Mouse (Mus musculus): ENCODE data around the gene Cst3. TPM values are rescaled to one million over a fixed set of nuclear protein-coding genes. Genes with fewer than 3 reads are reported as not detected.

The Cst3 gene
- polyA plus RNA-seq, 1 experiment from 2014 or later = 419 TPM

DNA sequence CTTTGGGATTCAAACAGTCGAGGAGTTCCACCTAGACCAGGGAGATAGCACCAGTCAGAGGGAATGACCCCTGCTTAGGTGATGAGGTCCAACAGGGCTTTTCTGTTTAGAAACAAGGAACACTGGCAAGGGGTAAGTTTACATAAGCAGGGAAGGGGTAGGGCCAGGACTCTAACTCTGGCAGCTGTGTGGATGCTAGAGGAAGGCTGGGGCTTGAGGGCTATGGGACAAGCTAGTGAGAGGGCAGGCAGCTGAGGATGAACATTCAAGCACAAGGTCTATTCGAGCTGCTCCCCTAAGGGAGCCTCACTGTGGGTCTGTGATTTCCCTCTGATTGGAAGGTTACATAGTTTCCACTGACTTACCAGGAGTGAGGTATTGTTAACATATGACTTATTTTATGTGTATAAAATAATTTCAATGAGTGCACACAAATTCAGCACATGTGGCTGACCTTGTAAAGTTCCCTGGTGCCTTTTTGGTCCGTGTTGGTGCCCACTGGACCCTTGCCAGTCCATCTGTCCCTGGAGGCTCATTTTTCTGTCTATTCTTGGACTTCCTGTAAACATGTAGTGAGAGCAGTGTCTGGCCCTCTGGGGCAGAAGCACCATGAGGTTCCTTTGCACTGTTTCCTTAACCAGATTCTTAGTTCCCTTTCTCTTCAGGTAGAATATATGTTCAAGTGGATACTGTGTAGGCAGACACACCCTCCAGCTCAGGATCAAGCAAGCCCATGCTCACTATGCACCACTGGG is 1.7 kb upstream of the Cst3 start:
- Histone ChIP-seq H3K4me1 (peaks cover 28% of the 10 kb centered on the region), H3K9ac (no peak overlapping the region), H3K4me3 (no peak overlapping the region), H3K4me2 (no peak overlapping the region), H3K9me3 (replicated peaks) (no peaks in the 10 kb centered on the region), H3K27ac (no peak overlapping the region), H3K27me3 (no peaks in the 10 kb centered on the region), H3K36me3 (ENCODE audit: poor library complexity, severe bottlenecking) (peaks cover 11% of the 10 kb centered on the region)
- no peak for ATAC-seq
- WGBS = 61% methylated on average over 3 of the region's 3 CpGs

DNA sequence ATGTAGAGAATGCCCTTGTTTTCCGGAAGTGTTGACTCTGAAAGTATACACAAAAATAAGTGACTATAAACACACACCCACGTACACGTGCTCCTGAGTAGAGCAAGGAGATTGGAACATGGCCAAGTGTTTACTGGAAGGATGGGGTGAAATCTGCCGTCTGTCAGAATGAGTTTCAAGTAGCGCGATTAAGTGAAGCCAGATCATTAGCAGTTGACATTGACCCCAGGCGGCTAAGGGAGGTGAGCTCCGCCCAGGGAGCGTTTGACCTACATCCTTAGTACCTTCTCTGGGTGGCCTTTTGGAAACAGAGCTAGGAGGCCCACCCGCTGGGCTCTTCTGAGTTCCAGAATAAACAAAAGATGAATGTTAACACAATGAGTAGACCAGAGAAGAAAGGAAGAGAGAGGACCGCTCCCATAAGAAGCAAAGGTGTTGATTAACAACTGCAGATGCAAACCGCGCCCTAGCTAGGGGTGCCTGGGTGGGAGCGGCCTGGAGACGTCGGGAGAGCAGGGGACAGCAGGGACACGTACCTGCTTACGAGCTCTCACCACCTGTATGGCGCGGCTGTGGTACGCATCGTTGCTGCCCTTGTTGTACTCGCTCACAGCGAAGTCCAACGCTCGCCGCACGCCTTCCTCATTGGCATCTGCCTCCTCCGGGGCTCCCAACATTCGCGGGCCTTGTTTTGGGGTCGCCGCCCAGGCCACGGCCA is 716 bp downstream of the Cst3 start:
- Histone ChIP-seq H3K4me2 (peak overlapping the region; percentile 87), H3K36me3 (ENCODE audit: poor library complexity, severe bottlenecking) (peaks cover 30% of the 10 kb centered on the region), H3K4me1 (peaks cover 30% of the 10 kb centered on the region), H3K27ac (peak overlapping the region; percentile 88), H3K27me3 (no peaks in the 10 kb centered on the region), H3K9me3 (replicated peaks) (no peaks in the 10 kb centered on the region), H3K4me3 (peak overlapping the region; percentile 90), H3K9ac (peak overlapping the region; percentile 89)
- peak; percentile 71 for ATAC-seq
- 1% methylated on average over 34 of the region's 34 CpGs for WGBS

DNA sequence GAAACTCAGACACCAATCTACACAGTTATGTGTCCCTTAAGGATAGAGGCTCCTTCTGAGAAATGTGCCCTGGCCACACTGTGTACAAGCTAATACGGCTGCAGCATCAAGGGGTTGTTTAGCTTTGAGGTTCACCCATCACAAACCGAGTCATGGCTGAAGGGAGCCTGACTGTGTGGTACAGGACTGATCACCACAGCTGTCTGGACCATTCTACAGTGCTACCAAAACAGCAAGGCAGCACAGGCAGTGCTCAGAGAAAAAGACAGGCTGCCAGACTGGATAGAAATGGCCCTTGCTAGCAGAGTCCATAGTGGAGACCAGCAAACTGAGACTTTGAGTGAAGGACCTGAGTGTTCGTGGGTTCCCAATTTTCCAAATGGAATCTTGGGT is 1.3 kb downstream of the Cst3 start:
- 46% methylated on average over 3 of the region's 3 CpGs for WGBS
- peaks cover 30% of the 10 kb centered on the region for H3K36me3 ChIP-seq (ENCODE audit: poor library complexity, severe bottlenecking)
- H3K4me2 ChIP-seq = peak overlapping the region; percentile 87
- H3K4me3 ChIP-seq = peak overlapping the region; percentile 90
- peak overlapping the region; percentile 89 for H3K9ac ChIP-seq
- peak; percentile 3; the same call in 1 of the 2 replicates for ATAC-seq
- peaks cover 30% of the 10 kb centered on the region for H3K4me1 ChIP-seq
- H3K9me3 ChIP-seq (replicated peaks) = no peaks in the 10 kb centered on the region
- H3K27me3 ChIP-seq = no peaks in the 10 kb centered on the region
- H3K27ac ChIP-seq = no peak overlapping the region

DNA sequence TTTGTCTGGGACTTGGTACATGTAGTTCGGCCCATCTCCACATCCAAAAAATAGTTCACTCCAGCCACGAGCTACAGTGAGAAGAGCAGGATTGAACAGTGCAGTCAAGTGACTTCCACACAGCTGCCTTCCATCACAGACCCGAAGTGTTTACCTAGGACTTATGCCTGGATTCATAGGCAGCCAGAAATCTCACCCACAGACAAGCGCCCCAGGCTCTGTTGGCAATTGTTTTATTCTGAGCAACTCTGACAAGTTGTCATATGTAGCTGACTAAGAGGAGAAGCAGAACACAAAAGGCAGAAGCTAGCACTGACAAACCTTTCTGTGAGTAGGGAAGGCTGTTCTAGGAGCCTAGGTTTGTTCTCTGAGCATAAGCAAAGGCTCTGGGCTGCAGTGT is 2.6 kb downstream of the Cst3 start:
- no peaks in the 10 kb centered on the region for H3K9me3 ChIP-seq (replicated peaks)
- ATAC-seq = no peak
- peak overlapping the region; percentile 89 for H3K9ac ChIP-seq
- peaks cover 30% of the 10 kb centered on the region for H3K4me1 ChIP-seq
- no peaks in the 10 kb centered on the region for H3K27me3 ChIP-seq
- H3K27ac ChIP-seq = no peak overlapping the region
- 81% methylated on average over 4 of the region's 4 CpGs for WGBS
- peak overlapping the region; percentile 87 for H3K4me2 ChIP-seq
- peaks cover 30% of the 10 kb centered on the region for H3K36me3 ChIP-seq (ENCODE audit: poor library complexity, severe bottlenecking)
- H3K4me3 ChIP-seq = peak overlapping the region; percentile 90

DNA sequence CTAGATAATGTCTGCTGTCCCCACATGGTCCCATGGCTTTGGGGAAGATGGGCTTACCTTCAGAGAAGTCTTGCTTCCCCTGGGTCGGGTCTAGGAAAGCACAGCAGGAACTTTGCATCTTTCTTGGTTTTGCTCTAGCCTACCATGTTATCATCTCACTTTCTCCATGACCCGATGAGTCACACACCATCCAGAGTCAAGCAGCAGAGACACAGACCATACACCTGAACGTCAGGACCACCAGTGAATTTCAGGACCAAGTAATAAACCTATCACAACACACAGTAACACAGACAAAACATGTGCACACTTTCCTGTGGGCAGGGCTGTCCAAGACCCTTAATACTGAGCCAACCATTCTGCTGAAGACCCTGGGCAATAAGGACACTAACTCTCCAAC is 5.0 kb downstream of the Cst3 start:
- H3K27ac ChIP-seq = no peak overlapping the region
- peaks cover 26% of the 10 kb centered on the region for H3K4me1 ChIP-seq
- H3K9ac ChIP-seq = no peak overlapping the region
- no peak overlapping the region for H3K4me3 ChIP-seq
- no peak for ATAC-seq
- H3K4me2 ChIP-seq = no peak overlapping the region
- no peaks in the 10 kb centered on the region for H3K9me3 ChIP-seq (replicated peaks)
- 95% methylated on average over 3 of the region's 3 CpGs for WGBS
- peaks cover 30% of the 10 kb centered on the region for H3K36me3 ChIP-seq (ENCODE audit: poor library complexity, severe bottlenecking)
- H3K27me3 ChIP-seq = no peaks in the 10 kb centered on the region

DNA sequence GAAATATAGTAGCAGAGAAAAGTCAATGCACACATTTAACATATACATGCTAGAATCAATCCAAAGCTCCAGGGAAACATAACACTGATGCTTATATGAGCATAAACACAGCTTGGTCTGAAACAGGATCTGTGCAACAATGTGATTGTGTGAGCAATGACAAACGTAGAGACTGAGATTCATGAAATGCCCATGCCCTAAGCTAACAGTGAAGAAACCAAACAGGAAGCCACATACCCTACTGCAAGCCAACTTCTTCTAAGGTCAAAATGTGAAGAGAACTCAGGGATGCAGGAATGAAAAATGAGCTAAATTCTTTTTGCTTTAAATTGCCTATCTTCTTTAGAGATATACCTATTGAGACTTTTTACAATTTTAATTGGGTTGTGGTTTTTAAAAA is 6.5 kb downstream of the Cst3 start:
- Histone ChIP-seq H3K9me3 (replicated peaks) (no peaks in the 10 kb centered on the region), H3K4me2 (no peak overlapping the region), H3K9ac (no peak overlapping the region), H3K27ac (no peak overlapping the region), H3K27me3 (no peaks in the 10 kb centered on the region), H3K36me3 (ENCODE audit: poor library complexity, severe bottlenecking) (peaks cover 30% of the 10 kb centered on the region), H3K4me1 (peaks cover 20% of the 10 kb centered on the region), H3K4me3 (no peak overlapping the region)
- no peak for ATAC-seq
- WGBS = 84% methylated on average over 1 of the region's 1 CpGs

DNA sequence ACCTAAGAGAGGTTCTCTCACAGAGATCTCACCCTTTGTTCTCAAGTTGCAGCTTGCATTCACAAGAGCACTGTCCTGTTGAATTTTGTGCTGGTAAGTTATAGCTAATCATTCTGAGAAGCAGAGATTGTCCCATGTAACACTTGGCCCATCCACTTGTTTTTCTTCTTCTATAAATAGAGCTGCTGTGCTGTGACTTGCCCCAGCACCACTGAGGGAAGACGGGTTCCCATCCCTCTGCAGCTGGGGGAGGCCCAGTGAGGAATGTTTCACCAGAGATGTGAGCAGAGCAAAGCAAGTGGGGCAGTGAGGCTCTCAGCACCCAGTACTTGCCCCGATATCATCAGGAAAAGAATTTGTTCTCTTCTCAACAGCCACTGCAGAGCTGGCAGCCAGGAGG is 10.5 kb downstream of the Cst3 start, which contains the start of gene 9230104L09Rik:
9230104L09Rik (minus strand) TSS at position 73 of the 400 bp plus-strand sequence.
- 77% methylated on average over 2 of the region's 2 CpGs for WGBS
- ATAC-seq = no peak
- no peak within 1 kb of the TSS for H3K4me3 ChIP-seq
- H3K9ac ChIP-seq = no peak within 1 kb of the TSS
- H3K4me1 ChIP-seq = no peaks in the 10 kb centered on the region
- no peak within 1 kb of the TSS for H3K27ac ChIP-seq
- H3K36me3 ChIP-seq (ENCODE audit: poor library complexity, severe bottlenecking) = no peaks in the 10 kb centered on the region
- no peak within 1 kb of the TSS for H3K4me2 ChIP-seq
- no peaks in the 10 kb centered on the region for H3K9me3 ChIP-seq (replicated peaks)
- H3K27me3 ChIP-seq = no peaks in the 10 kb centered on the region

DNA sequence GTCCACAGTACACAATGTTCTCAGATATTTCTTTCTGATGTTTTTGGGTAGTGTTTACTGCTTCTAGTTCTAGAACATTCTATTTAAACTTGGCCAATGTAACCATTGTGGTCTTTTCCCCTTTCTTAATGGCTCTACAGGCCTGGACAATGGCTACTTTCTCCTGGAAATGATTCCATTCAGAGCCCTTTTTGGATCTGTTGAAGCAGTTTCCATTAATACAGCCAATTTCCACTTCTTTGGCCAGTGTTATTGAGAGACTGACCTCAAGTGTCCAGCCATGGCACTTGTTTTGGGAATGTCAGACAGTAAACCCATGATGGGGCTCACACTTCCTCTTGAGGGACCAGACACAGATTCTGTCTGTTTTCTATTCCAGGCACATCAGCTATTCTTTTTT is 13.8 kb downstream of the Cst3 start:
- Histone ChIP-seq H3K9ac (no peak overlapping the region), H3K27me3 (no peaks in the 10 kb centered on the region), H3K4me3 (no peak overlapping the region), H3K4me1 (peaks cover 3% of the 10 kb centered on the region; the same call in 1 of the 2 replicates), H3K4me2 (no peak overlapping the region), H3K9me3 (replicated peaks) (no peaks in the 10 kb centered on the region), H3K36me3 (ENCODE audit: poor library complexity, severe bottlenecking) (no peaks in the 10 kb centered on the region), H3K27ac (no peak overlapping the region)
- no peak for ATAC-seq

DNA sequence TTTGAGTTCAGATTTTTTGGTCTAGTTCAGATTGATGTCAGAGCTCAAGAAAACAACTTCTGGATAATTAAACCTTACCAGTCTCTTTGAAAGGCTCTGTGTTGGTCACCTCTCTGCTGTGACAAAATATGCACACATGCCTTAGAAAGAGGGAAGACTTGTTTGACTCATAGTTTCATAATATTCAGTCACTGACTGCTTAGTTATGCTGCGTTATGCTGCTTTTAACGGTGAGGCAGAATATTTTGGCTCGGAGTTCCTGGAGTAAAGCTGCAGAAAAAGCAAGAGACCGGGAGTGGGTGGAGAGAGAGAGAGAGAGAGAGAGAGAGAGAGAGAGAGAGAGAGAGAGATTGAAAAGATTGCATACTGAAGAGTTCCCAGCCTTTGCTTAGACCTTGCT is 14.5 kb downstream of the Cst3 start:
- ATAC-seq = no peak
- WGBS = 88% methylated on average over 4 of the region's 4 CpGs

DNA sequence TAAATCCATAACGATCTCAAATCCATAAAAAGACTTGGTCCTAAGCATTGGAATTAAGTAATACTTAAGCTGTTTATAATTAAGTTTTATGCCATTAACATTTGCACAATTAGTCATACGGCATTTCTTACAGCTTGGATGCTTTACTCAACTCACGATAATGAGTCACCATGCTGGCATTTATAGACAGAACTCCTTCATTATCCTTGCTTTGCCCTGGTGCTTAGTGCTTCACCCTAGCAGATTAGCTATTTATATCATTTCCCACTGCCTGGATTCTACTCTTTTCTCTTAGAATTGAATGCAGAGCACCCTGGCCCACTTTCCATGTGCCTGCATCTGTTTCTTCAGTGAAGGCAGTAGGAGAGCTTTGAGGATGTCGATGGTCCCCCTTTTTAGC is 18.0 kb downstream of the Cst3 start:
- Histone ChIP-seq H3K9ac (no peak overlapping the region), H3K4me3 (no peak overlapping the region), H3K27me3 (no peaks in the 10 kb centered on the region), H3K4me1 (peaks cover 3% of the 10 kb centered on the region; the same call in 1 of the 2 replicates), H3K36me3 (ENCODE audit: poor library complexity, severe bottlenecking) (no peaks in the 10 kb centered on the region), H3K9me3 (replicated peaks) (no peaks in the 10 kb centered on the region), H3K4me2 (no peak overlapping the region), H3K27ac (no peak overlapping the region)
- no peak for ATAC-seq
- 55% methylated on average over 4 of the region's 4 CpGs for WGBS

More for the DNA sequence above, 14.5 kb downstream of the Cst3 start:
- Histone ChIP-seq H3K9ac (no peak overlapping the region), H3K4me3 (no peak overlapping the region), H3K9me3 (replicated peaks) (no peaks in the 10 kb centered on the region), H3K4me1 (peaks cover 3% of the 10 kb centered on the region; the same call in 1 of the 2 replicates), H3K4me2 (no peak overlapping the region), H3K36me3 (ENCODE audit: poor library complexity, severe bottlenecking) (no peaks in the 10 kb centered on the region), H3K27ac (no peak overlapping the region), H3K27me3 (no peaks in the 10 kb centered on the region)

DNA sequence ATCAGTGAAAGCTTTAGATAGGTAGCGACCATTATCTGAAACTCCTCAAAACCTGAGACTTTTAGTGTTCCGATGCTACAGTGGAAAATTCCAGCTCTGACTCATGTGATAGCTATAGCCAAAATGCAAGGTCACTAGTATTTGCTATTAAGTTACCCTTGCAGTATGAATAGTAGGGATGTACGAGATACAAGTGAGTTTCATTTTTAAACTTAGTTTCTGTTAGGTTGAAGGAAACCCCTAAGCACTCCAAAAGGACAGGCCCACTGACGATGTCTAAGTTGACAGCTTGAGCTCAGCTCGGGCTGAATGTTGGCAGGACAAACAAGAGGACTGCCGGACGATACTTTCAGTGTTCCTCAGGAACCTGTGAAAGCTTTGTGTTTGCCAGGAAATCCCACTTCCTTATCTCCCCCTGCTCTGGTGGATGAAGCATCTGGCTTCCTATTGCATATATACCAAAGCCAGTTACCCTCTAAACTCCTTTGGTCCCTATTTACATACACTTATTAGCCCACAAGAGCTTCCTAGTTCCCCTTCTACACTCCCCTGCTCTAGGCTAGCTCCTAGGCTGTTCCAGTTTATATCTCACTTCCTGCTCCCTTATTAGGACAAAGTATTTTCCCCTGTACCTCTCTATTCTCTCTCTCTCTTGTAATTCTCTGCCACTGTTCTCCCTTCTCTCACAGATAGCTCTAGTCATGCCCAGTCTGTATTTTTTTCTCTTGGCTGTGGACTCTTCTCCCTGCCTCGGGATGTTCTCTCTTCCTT is 18.7 kb downstream of the Cst3 start:
- H3K4me3 ChIP-seq = no peak overlapping the region
- no peaks in the 10 kb centered on the region for H3K36me3 ChIP-seq (ENCODE audit: poor library complexity, severe bottlenecking)
- no peaks in the 10 kb centered on the region for H3K9me3 ChIP-seq (replicated peaks)
- ATAC-seq = no peak
- H3K9ac ChIP-seq = no peak overlapping the region
- H3K27me3 ChIP-seq = no peaks in the 10 kb centered on the region
- 81% methylated on average over 8 of the region's 8 CpGs for WGBS
- peaks cover 3% of the 10 kb centered on the region; the same call in 1 of the 2 replicates for H3K4me1 ChIP-seq
- no peak overlapping the region for H3K4me2 ChIP-seq
- H3K27ac ChIP-seq = no peak overlapping the region

All from forebrain, embryonic 13.5 days (tissue).